Mouse (Mus musculus): ENCODE measurements around the gene Pdzd8.

Pdzd8 gene

GRCm38 (mm10) chr19:59267417-59267963 lies 78.1 kb downstream of the Pdzd8 start:
- DNase-seq (ENCODE audit: low spot score): no peak

DNA sequence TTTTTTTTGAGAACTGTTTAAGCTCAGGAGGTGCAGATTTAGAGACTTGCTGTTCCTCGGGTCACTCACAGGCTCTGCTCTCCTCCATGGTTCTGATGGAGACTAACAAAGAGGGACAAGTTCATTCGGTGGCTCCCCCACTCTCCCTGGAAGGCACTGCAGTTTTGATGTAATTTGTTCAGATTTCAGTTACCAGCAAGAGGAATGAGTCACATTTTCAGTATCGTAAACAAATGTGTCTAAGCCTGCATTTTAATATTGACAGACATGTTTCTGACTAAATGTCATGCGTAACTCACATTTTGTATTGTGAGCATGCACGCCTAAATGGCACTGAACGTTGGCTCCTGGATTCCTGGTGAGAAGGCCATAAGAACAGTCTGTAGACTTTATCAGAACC lies 79.7 kb downstream of the Pdzd8 start:
- DNase-seq (ENCODE audit: low spot score): no peak

DNA sequence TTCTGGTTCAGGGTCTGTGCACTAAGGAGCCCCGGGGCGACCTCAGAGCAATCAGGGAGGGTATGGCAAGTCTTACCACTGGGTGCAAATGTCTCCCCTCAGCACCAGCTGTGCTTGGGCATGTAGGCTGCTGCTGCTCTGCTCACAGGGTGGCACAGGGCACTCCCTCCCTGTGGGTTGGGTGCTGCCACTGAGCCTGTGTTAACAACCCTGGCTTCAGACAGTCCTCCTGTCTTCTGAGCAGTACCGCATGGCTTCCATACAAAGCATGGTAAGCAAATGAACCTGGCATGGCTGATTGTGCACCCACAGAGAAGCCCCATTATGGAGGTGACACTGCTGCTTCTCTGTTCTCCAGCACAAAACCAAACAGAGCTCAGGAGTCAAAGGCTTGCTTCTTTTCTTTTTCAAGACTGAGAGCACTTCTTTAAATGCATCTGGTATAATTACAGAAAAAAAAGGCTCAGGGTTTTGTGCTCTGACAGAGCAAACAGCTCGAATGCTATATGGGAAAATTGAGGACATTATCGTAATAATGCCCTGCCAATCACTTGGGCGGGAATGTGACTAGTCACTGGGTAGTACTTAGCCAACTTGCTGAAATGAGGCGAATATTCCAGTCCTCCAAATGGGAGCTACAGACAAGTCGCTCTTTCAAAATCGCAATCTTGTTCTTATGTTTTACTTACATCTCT lies 80.6 kb downstream of the Pdzd8 start:
- no peak for DNase-seq (ENCODE audit: low spot score)

- no peak for DNase-seq (ENCODE audit: low spot score)
These were observed 82.4 kb downstream of the Pdzd8 start for GRCm38 (mm10) chr19:59263171-59263570.

DNA sequence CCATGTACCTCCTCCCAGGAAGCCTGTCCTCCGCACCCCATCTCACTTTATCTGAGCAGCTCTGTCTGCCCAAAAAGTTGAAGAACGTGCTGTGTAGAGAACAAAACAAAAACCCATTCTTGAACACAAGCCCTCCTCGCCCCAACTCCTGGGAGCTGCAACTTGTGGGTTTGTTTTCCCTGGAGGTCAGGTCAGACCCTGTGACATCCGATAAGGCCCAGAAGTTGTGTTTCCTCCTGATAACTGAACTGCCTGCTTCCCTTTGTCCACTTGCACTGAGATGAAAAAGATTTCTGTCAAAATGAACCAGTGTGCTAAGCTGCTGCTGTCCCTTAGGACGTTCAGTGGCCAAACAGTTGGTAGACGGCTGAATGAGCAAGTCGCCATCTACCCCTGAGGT lies 84.0 kb downstream of the Pdzd8 start:
- DNase-seq (ENCODE audit: low spot score): no peak

GRCm38 (mm10) chr19:59260718-59261442 lies 84.7 kb downstream of the Pdzd8 start, which contains the start of gene Slc18a2:
Gene Slc18a2, plus strand, starts transcription at chr19:59260896.
- no peak for DNase-seq (ENCODE audit: low spot score)

GRCm38 (mm10) chr19:59259633-59260032 lies 85.9 kb downstream of the Pdzd8 start:
- DNase-seq (ENCODE audit: low spot score): no peak

- no peak for DNase-seq (ENCODE audit: low spot score)
These were observed 92.9 kb downstream of the Pdzd8 start for GRCm38 (mm10) chr19:59252651-59253050.

DNA sequence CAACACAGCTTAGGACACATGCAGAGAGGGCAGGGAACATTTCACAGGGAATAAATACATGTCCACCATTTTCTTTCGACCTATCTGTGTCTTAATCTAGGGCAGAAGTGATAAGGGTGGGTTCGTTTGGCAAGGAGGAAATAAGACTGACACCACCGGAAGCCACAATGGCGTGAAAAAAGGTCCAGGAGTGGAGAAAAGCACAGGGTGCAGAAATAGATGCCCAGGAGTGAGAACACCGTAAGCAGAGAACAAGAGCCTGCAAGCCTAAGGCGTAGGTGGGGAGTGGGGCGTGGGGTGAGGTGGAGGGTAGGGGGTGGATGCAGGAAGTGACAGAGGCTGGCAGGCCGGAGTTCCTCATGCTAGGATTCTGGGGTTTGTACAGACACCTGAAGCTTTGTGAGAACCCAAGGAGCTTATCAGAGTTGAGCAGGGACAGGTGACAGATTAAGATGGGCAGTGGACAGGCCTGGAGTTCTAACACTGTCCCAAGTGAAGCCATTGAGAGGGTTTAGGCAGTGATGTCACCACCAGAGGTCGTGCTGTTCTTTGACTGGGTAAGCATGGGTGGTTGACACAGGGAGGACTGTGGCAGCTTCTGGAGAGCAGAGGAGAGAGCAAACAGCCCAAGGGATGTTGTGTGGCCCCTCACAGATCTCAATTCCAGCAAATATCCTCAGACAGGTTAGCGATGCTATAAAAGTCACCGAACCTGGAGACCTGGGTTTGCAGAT lies 96.9 kb downstream of the Pdzd8 start:
- DNase-seq (ENCODE audit: low spot score): no peak

DNA sequence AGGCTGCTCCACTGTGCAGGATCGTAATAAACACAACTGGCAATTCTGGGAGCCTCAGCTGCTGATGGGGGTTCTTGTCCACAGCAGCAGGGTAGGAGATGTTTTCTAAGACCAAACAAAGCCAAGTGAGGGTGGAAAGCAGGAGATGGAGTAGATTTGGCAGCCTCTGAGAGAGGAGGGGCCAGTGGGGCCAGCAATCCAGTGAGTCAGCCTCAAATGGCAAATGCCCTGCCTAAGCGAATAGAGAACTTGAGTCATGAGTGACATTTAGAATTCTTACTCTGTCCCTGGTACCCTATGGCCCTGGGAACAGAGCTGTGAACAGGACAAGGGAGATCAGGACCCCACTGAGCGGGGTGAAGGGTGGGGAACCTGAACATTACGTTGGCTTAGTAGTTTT lies 97.4 kb downstream of the Pdzd8 start:
- DNase-seq (ENCODE audit: low spot score): no peak

Measured in spleen, adult 12 weeks (tissue).